Mouse (Mus musculus) lung, postnatal 0 days (tissue): ENCODE data around the gene Zdhhc24. TPM values are rescaled to one million over a fixed set of nuclear protein-coding genes. Genes with fewer than 3 reads are reported as not detected.

Experiments used
- ATAC-seq: fragments of 200-750 bp; cut with Nextera tagmentation; 2 replicates; pipeline ENCODE4 v1.8.0; 2017; ENCODE audit warnings: moderate library complexity
- DNase-seq: peaks from one replicate; pipeline ENCODE4 v3.0.0-alpha.2; 2016; ENCODE audit warnings: low spot score
- H3K27ac ChIP-seq: fragments of 300-500 bp; sonication (generic); 2 replicates; pipeline ENCODE4 v1.5.1; 2014; ENCODE audit warnings: antibody characterized with exemption, mild to moderate bottlenecking, low read length, mixed read lengths
- H3K27me3 ChIP-seq: fragments of 300-500 bp; sonication (generic); replicated peaks from 2 replicates; pipeline ENCODE4 v1.6.1; 2014; ENCODE audit warnings: low read length, mixed read lengths; ENCODE audit not compliant: insufficient read depth
- H3K36me3 ChIP-seq: fragments of 300-500 bp; sonication (generic); 2 replicates; pipeline ENCODE4 v1.6.1; 2014; ENCODE audit warnings: low read length, mixed read lengths; ENCODE audit not compliant: insufficient read depth
- H3K4me1 ChIP-seq: fragments of 300-500 bp; sonication (generic); 2 replicates; pipeline ENCODE4 v1.6.1; 2014; ENCODE audit warnings: antibody characterized with exemption, low read depth, low read length, mixed read lengths; ENCODE audit not compliant: insufficient read depth
- H3K4me2 ChIP-seq: fragments of 300-500 bp; sonication (generic); replicated peaks from 2 replicates; pipeline ENCODE4 v1.6.1; 2014; ENCODE audit warnings: low read depth, mild to moderate bottlenecking, low read length, moderate library complexity, mixed read lengths
- H3K4me3 ChIP-seq: fragments of 300-500 bp; sonication (generic); 2 replicates; pipeline ENCODE4 v1.5.1; 2014; ENCODE audit warnings: low read depth, low read length
- H3K9ac ChIP-seq: fragments of 300-500 bp; sonication (generic); replicated peaks from 2 replicates; pipeline ENCODE4 v1.6.1; 2014; ENCODE audit warnings: low read depth, mild to moderate bottlenecking
- H3K9me3 ChIP-seq: fragments of 300-500 bp; sonication (generic); 2 replicates; pipeline ENCODE4 v1.6.1; 2016; ENCODE audit warnings: low read length, mixed read lengths
- CTCF ChIP-seq: IDR thresholded peaks from 2 replicates; pipeline ENCODE4 v1.5.1; 2016; ENCODE audit warnings: antibody characterized with exemption, mild to moderate bottlenecking
- EP300 ChIP-seq: IDR thresholded peaks from 2 replicates; pipeline ENCODE4 v1.6.1; 2016; ENCODE audit warnings: antibody characterized with exemption, mild to moderate bottlenecking, control low read depth
- WGBS: fragments of 180-500 bp; shearing (Covaris S2); extraction: QIAGEN DNeasy Blood & Tissue Kit; methylation state at CpG from one replicate; pipeline ENCODE4 v1.1.7; 2014; 5-methylcytosine and 5-hydroxymethylcytosine counted together
- polyA plus RNA-seq: library from polyadenylated mRNA; unstranded; fragments of >200 nt; fragmentation: Nextera tagmentation; extraction: Ambion mirVana; gene quantifications from 2 replicates; pipeline ENCODE4 v1.2.1, GENCODE M21; 2015

Zdhhc24 gene
- 8.1 and 9.1 TPM in 2 replicates for polyA plus RNA-seq

- Histone ChIP-seq H3K4me2 (peak within 1 kb of the TSS; percentile 97), H3K27me3 (0 out of 2 replicates have a peak, but pooled peaks cover 3% of the 10 kb centered on the region), H3K4me1 (peaks cover 4% of the 10 kb centered on the region; the same call in 1 of the 2 replicates), H3K4me3 (peak within 1 kb of the TSS; percentile 80), H3K36me3 (no peaks in the 10 kb centered on the region), H3K9me3 (no peaks in the 10 kb centered on the region), H3K27ac (peak within 1 kb of the TSS; percentile 26; the same call in 1 of the 2 replicates), H3K9ac (peak within 1 kb of the TSS; percentile 82)
- ATAC-seq (peak; percentile 99), DNase-seq (peak; percentile 98)
- WGBS = 1% methylated on average over 52 of the region's 52 CpGs
- TF ChIP-seq EP300 (no peak), CTCF (peak; percentile 11; the same call in 1 of the 2 replicates)
Measured at GRCm38 (mm10) chr19:4878405-4879323, at the start of gene Zdhhc24. TSS of gene Zdhhc24 (plus strand) at chr19:4878668.

- peaks cover 6% of the 10 kb centered on the region; the same call in 1 of the 2 replicates for H3K36me3 ChIP-seq
- no peak overlapping the region for H3K4me2 ChIP-seq
- TF ChIP-seq EP300 (no peak), CTCF (no peak)
- no peak overlapping the region for H3K27ac ChIP-seq
- no peak for DNase-seq
- H3K4me1 ChIP-seq = no peaks in the 10 kb centered on the region
- H3K27me3 ChIP-seq = no peaks in the 10 kb centered on the region
- no peaks in the 10 kb centered on the region for H3K9me3 ChIP-seq
- H3K4me3 ChIP-seq = no peak overlapping the region
- WGBS = 59% methylated on average over 7 of the region's 7 CpGs
- ATAC-seq = no peak
- H3K9ac ChIP-seq = no peak overlapping the region
Measured at GRCm38 (mm10) chr19:4829156-4829555, 49.3 kb upstream of the Zdhhc24 start.

- H3K27me3 ChIP-seq = no peaks in the 10 kb centered on the region
- H3K9me3 ChIP-seq = no peaks in the 10 kb centered on the region
- H3K36me3 ChIP-seq = no peaks in the 10 kb centered on the region
- ATAC-seq = no peak
- H3K9ac ChIP-seq = no peak overlapping the region
- DNase-seq = no peak
- 84% methylated on average over 8 of the region's 8 CpGs for WGBS
- H3K27ac ChIP-seq = no peak overlapping the region
- no peak overlapping the region for H3K4me3 ChIP-seq
- H3K4me2 ChIP-seq = no peak overlapping the region
- TF ChIP-seq EP300 = no peak
- no peak for TF ChIP-seq CTCF
- H3K4me1 ChIP-seq = peaks cover 4% of the 10 kb centered on the region; the same call in 1 of the 2 replicates
Measured at GRCm38 (mm10) chr19:4833977-4834376, 44.5 kb upstream of the Zdhhc24 start.

GRCm38 (mm10) chr19:4836096-4836495 lies 42.4 kb upstream of the Zdhhc24 start:
- peaks cover 6% of the 10 kb centered on the region; the same call in 1 of the 2 replicates for H3K27me3 ChIP-seq
- H3K4me1 ChIP-seq = peaks cover 8% of the 10 kb centered on the region; the same call in 1 of the 2 replicates
- WGBS = 74% methylated on average over 2 of the region's 2 CpGs
- TF ChIP-seq CTCF (no peak), EP300 (no peak)
- H3K9me3 ChIP-seq = no peaks in the 10 kb centered on the region
- H3K4me3 ChIP-seq = no peak overlapping the region
- H3K36me3 ChIP-seq = no peaks in the 10 kb centered on the region
- DNase-seq (peak; percentile 14), ATAC-seq (no peak)
- no peak overlapping the region for H3K4me2 ChIP-seq
- no peak overlapping the region for H3K9ac ChIP-seq
- no peak overlapping the region for H3K27ac ChIP-seq

- DNase-seq (no peak), ATAC-seq (no peak)
- no peak for TF ChIP-seq EP300
- no peak for TF ChIP-seq CTCF
- Histone ChIP-seq H3K36me3 (no peaks in the 10 kb centered on the region), H3K4me2 (no peak overlapping the region), H3K4me3 (no peak overlapping the region), H3K27me3 (peaks cover 6% of the 10 kb centered on the region; the same call in 1 of the 2 replicates), H3K9me3 (no peaks in the 10 kb centered on the region), H3K27ac (no peak overlapping the region), H3K9ac (no peak overlapping the region), H3K4me1 (peaks cover 8% of the 10 kb centered on the region; the same call in 1 of the 2 replicates)
- WGBS = 95% methylated on average over 6 of the region's 6 CpGs
Measured at GRCm38 (mm10) chr19:4837049-4837448, 41.4 kb upstream of the Zdhhc24 start.

GRCm38 (mm10) chr19:4838526-4839140 lies 39.8 kb upstream of the Zdhhc24 start:
- no peaks in the 10 kb centered on the region for H3K9me3 ChIP-seq
- H3K9ac ChIP-seq = peak overlapping the region; percentile 69
- ATAC-seq (peak; percentile 10), DNase-seq (no peak)
- peak overlapping the region; percentile 7; the same call in 1 of the 2 replicates for H3K27ac ChIP-seq
- TF ChIP-seq EP300 = no peak
- TF ChIP-seq CTCF = no peak
- peaks cover 8% of the 10 kb centered on the region; the same call in 1 of the 2 replicates for H3K4me1 ChIP-seq
- peak overlapping the region; percentile 56 for H3K4me3 ChIP-seq
- H3K36me3 ChIP-seq = no peaks in the 10 kb centered on the region
- whole genome bisulfite sequencing = 20% methylated on average over 10 of the region's 10 CpGs
- H3K27me3 ChIP-seq = peaks cover 6% of the 10 kb centered on the region; the same call in 1 of the 2 replicates
- H3K4me2 ChIP-seq = peak overlapping the region; percentile 90
